In the genomic region with DNA sequence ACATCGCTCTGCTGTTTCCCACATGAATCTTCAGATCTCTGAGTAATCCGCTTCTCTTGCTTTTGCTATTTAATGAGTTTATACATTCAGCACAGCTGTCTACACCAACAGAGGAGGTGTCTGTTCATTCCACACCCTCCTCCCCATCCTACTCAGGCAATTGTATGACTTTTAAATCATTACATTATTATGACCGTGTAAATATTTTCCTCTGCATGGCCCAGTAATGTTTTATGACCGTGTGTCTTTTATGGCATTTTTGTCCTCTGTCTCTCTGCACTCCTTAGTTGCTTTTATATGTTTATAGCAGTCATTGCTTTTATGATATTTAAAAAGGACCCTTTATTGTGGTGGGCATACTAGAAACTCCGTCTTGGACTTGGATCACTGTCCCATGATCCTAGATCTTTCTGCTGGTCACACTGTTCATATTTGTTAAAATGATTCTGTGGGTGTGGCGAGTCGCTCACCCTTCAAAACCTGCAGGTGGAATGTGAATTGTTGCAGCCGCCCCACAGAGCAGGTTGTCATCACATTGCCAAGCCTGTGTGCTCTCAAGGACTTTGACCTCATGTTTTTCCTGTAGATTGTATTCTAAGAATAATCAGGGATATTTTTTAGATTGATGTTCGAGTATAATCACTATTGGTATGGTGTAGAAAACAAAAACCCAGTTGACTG, we compare ENCODE assay signal across 26 mouse cellular contexts. TPM values are rescaled to one million over a fixed set of nuclear protein-coding genes. Genes with fewer than 3 reads are reported as not detected.
DNase-seq lines count a peak whose midpoint lies in the region; ATAC-seq and TF ChIP-seq lines count a peak whose summit lies in the region.
"Had no signal": no experiment of that assay in that cellular context is flagged by ENCODE, and none has a peak within 500 bp of the region (broad histone marks: within the 10 kb centered on the region; RNA-seq: fewer than 3 reads in every experiment).

No protein-coding gene starts in this region.

- H3K4me2 ChIP-seq in heart, embryonic 16.5 days (ENCODE audit: low read depth, low read length): no peak overlapping the region
- no peak overlapping the region for H3K4me2 ChIP-seq in kidney, embryonic 15.5 days
- H3K4me2 ChIP-seq in intestine, embryonic 15.5 days (replicated peaks): 0 out of 2 replicates have a peak overlapping the region, but pooled peaks have one; percentile 7
- H3K4me2 ChIP-seq: embryonic facial prominence, embryonic 15.5 days; forebrain, embryonic 12.5 days; hindbrain, embryonic 12.5 days; limb, embryonic 13.5 days; lung, embryonic 14.5 days; midbrain, embryonic 15.5 days; neural tube, embryonic 15.5 days had no signal

- no peaks in the 10 kb centered on the region for H3K9me3 ChIP-seq in heart, embryonic 16.5 days (replicated peaks; ENCODE audit: control insufficient read depth, low read length)
- no peaks in the 10 kb centered on the region for H3K9me3 ChIP-seq in kidney, embryonic 15.5 days (replicated peaks)
- no peaks in the 10 kb centered on the region for H3K9me3 ChIP-seq in intestine, embryonic 15.5 days
- H3K9me3 ChIP-seq: embryonic facial prominence, embryonic 10.5 days; embryonic facial prominence, embryonic 15.5 days; forebrain, embryonic 12.5 days; hindbrain, embryonic 12.5 days; limb, embryonic 13.5 days; midbrain, embryonic 10.5 days; midbrain, embryonic 15.5 days; neural tube, embryonic 15.5 days had no signal

- no peaks in the 10 kb centered on the region for H3K79me2 ChIP-seq in heart, adult 2 months (replicated peaks; ENCODE audit: control insufficient read depth, insufficient read depth, low read length)

- WGBS in heart, embryonic 16.5 days: 49% methylated on average over 9 of the region's 9 CpGs
- 71% methylated on average over 9 of the region's 9 CpGs for WGBS in heart, adult 2 months
- 67% methylated on average over 9 of the region's 9 CpGs for WGBS in kidney, embryonic 15.5 days
- 48% methylated on average over 9 of the region's 9 CpGs for WGBS in intestine, embryonic 15.5 days

- no peak for ATAC-seq in heart, embryonic 16.5 days (replicated peaks; ENCODE audit: extremely low read depth, insufficient read depth, low FRiP score)
- no peak for ATAC-seq in kidney, embryonic 15.5 days (replicated peaks; ENCODE audit: low FRiP score)
- peak; percentile 92 for ATAC-seq in intestine, embryonic 15.5 days
- ATAC-seq: forebrain, postnatal 0 days; hindbrain, postnatal 0 days; midbrain, embryonic 15.5 days had no signal

- 0 out of 2 replicates have a peak, but pooled peaks cover 9% of the 10 kb centered on the region for H3K4me1 ChIP-seq in heart, embryonic 16.5 days (ENCODE audit: control insufficient read depth, insufficient read depth, low read length)
- H3K4me1 ChIP-seq in heart, adult 2 months (ENCODE audit: control insufficient read depth, insufficient read depth, low read length): no peaks in the 10 kb centered on the region
- H3K4me1 ChIP-seq in kidney, embryonic 15.5 days: no peaks in the 10 kb centered on the region; the same call in 1 of the 2 replicates
- no peaks in the 10 kb centered on the region for H3K4me1 ChIP-seq in intestine, embryonic 15.5 days (replicated peaks)
- H3K4me1 ChIP-seq: embryonic facial prominence, embryonic 10.5 days; embryonic facial prominence, embryonic 15.5 days; forebrain, embryonic 12.5 days; hindbrain, embryonic 12.5 days; midbrain, embryonic 10.5 days; midbrain, embryonic 15.5 days; neural tube, embryonic 15.5 days had no signal

- no peak overlapping the region for H3K4me3 ChIP-seq in heart, embryonic 16.5 days (ENCODE audit: low read length)
- no peak overlapping the region for H3K4me3 ChIP-seq in heart, adult 2 months
- no peak overlapping the region for H3K4me3 ChIP-seq in kidney, embryonic 15.5 days (replicated peaks)
- H3K4me3 ChIP-seq in intestine, embryonic 15.5 days (replicated peaks): no peak overlapping the region
- H3K4me3 ChIP-seq: embryonic facial prominence, embryonic 10.5 days; embryonic facial prominence, embryonic 15.5 days; forebrain, embryonic 12.5 days; hindbrain, embryonic 12.5 days; layer of hippocampus, adult 2 months; limb, embryonic 13.5 days; midbrain, embryonic 10.5 days; midbrain, embryonic 15.5 days; neural tube, embryonic 15.5 days had no signal

- peak overlapping the region; percentile 34; the same call in 1 of the 2 replicates for H3K27ac ChIP-seq in heart, embryonic 16.5 days (ENCODE audit: low read length)
- H3K27ac ChIP-seq in heart, adult 2 months: no peak overlapping the region
- no peak overlapping the region for H3K27ac ChIP-seq in kidney, embryonic 15.5 days
- H3K27ac ChIP-seq in intestine, embryonic 15.5 days: no peak overlapping the region
- H3K27ac ChIP-seq: embryonic facial prominence, embryonic 10.5 days; embryonic facial prominence, embryonic 15.5 days; forebrain, embryonic 12.5 days; hindbrain, embryonic 12.5 days; hindbrain, postnatal 0 days; layer of hippocampus, adult 2 months; limb, embryonic 13.5 days; liver, embryonic 14.5 days; midbrain, embryonic 10.5 days; midbrain, embryonic 15.5 days; neural tube, embryonic 15.5 days had no signal

- TF ChIP-seq EP300 in heart, adult 2 months (IDR thresholded peaks at IDR 0.05; ENCODE audit: insufficient read depth, low read depth, low read length): no peak

- H3K9ac ChIP-seq in heart, embryonic 16.5 days (ENCODE audit: low read length): no peak overlapping the region
- no peak overlapping the region for H3K9ac ChIP-seq in heart, adult 2 months (ENCODE audit: low read depth, low read length)
- no peak overlapping the region for H3K9ac ChIP-seq in kidney, embryonic 15.5 days
- H3K9ac ChIP-seq in intestine, embryonic 15.5 days: no peak overlapping the region
- H3K9ac ChIP-seq: embryonic facial prominence, embryonic 15.5 days; forebrain, embryonic 12.5 days; forebrain, postnatal 0 days; hindbrain, embryonic 12.5 days; limb, embryonic 13.5 days; liver, embryonic 14.5 days; lung, embryonic 14.5 days; midbrain, embryonic 15.5 days; neural tube, embryonic 15.5 days had no signal

- no peak for TF ChIP-seq CTCF in heart, adult 2 months (IDR thresholded peaks at IDR 0.05)

- intact Hi-C loops in heart, adult 2 months (cut with DNase I): no loop called here

- DNase-seq in heart, adult 2 months: no peak
- peak; percentile 24 for DNase-seq in kidney, postnatal 14 days
- DNase-seq in thymus, postnatal 36 days: no peak
- DNase-seq: adrenal gland, postnatal 36 days; B cell, adult 2 months; cerebellum, adult 2 months; cerebellum, postnatal 25 days; forebrain, postnatal 0 days; lung, embryonic 14.5 days; lung, postnatal 14 days; retina, postnatal 1 day; right cerebral cortex, postnatal 14 days had no signal

- H3K27me3 ChIP-seq in heart, embryonic 16.5 days (ENCODE audit: control insufficient read depth, insufficient read depth, low read length): no peaks in the 10 kb centered on the region
- H3K27me3 ChIP-seq in heart, adult 2 months (ENCODE audit: control insufficient read depth, insufficient read depth, low read length): no peaks in the 10 kb centered on the region
- H3K27me3 ChIP-seq in kidney, embryonic 15.5 days: no peaks in the 10 kb centered on the region
- H3K27me3 ChIP-seq in intestine, embryonic 15.5 days (replicated peaks): no peaks in the 10 kb centered on the region
- H3K27me3 ChIP-seq: embryonic facial prominence, embryonic 15.5 days; forebrain, embryonic 12.5 days; hindbrain, embryonic 12.5 days; limb, embryonic 13.5 days; midbrain, embryonic 15.5 days; neural tube, embryonic 15.5 days had no signal

- TF ChIP-seq POLR2A in heart, adult 2 months (IDR thresholded peaks at IDR 0.05; ENCODE audit: insufficient read depth, low read depth, low read length): no peak

- H3K36me3 ChIP-seq in heart, embryonic 16.5 days (ENCODE audit: control insufficient read depth, insufficient read depth): no peaks in the 10 kb centered on the region
- H3K36me3 ChIP-seq in heart, adult 2 months (ENCODE audit: control insufficient read depth, insufficient read depth, low read length): no peaks in the 10 kb centered on the region
- H3K36me3 ChIP-seq in kidney, embryonic 15.5 days: no peaks in the 10 kb centered on the region
- H3K36me3 ChIP-seq in intestine, embryonic 15.5 days: no peaks in the 10 kb centered on the region
- H3K36me3 ChIP-seq: embryonic facial prominence, embryonic 10.5 days; embryonic facial prominence, embryonic 15.5 days; forebrain, embryonic 12.5 days; hindbrain, embryonic 12.5 days; limb, embryonic 13.5 days; midbrain, embryonic 10.5 days; midbrain, embryonic 15.5 days; neural tube, embryonic 15.5 days had no signal

RNA-seq across cellular contexts. Expression of gene Edn1, which starts 24.4 kb away (rescaled TPM):
- 7.5 and 7.8 TPM in 2 replicates for polyA plus RNA-seq in heart, embryonic 16.5 days (2015; fragmentation: Nextera tagmentation; extraction: Ambion mirVana)
- 1 to 10 TPM; 3.0 to 3.2 TPM for total RNA-seq in heart, adult 2 months (2021)
- 2.2 and 4.4 TPM in 2 replicates for polyA plus RNA-seq in heart, adult 2 months (2012; rRNA removed)
- 2.4 and 2.6 TPM in 2 replicates for polyA plus RNA-seq in kidney, embryonic 15.5 days (2015; fragmentation: Nextera tagmentation; extraction: Ambion mirVana)
- polyA plus RNA-seq in intestine, embryonic 15.5 days (2015; fragmentation: Nextera tagmentation; extraction: Ambion mirVana): 5.4 and 6.9 TPM in 2 replicates
